19 mouse cellular contexts compared by ENCODE assay signal in genomic region chr2:25617578-25617977, GRCm38 (mm10). TPM values are rescaled to one million over a fixed set of nuclear protein-coding genes. Genes with fewer than 3 reads are reported as not detected.
DNase-seq lines count a peak whose midpoint lies in the region; ATAC-seq and TF ChIP-seq lines count a peak whose summit lies in the region.
"Had no signal": no experiment of that assay in that cellular context is flagged by ENCODE, and none has a peak within 500 bp of the region (broad histone marks: within the 10 kb centered on the region; RNA-seq: fewer than 3 reads in every experiment).

TSS of gene Ccdc183 (minus strand) at chr2:25617678.

- H3K9me3 ChIP-seq in hindbrain, postnatal 0 days (ENCODE audit: low read length) = no peaks in the 10 kb centered on the region
- no peaks in the 10 kb centered on the region for H3K9me3 ChIP-seq in hindbrain, embryonic 12.5 days (replicated peaks)
- H3K9me3 ChIP-seq in lung, embryonic 15.5 days = no peaks in the 10 kb centered on the region
- no peaks in the 10 kb centered on the region for H3K9me3 ChIP-seq in stomach, embryonic 15.5 days
- H3K9me3 ChIP-seq: liver, embryonic 12.5 days; megakaryocyte, embryonic 14.5 days had no signal

- H3K27ac ChIP-seq in hindbrain, postnatal 0 days = no peak within 1 kb of the TSS
- no peak within 1 kb of the TSS for H3K27ac ChIP-seq in hindbrain, embryonic 12.5 days
- H3K27ac ChIP-seq in lung, embryonic 15.5 days = no peak within 1 kb of the TSS
- H3K27ac ChIP-seq in stomach, embryonic 15.5 days = no peak within 1 kb of the TSS
- H3K27ac ChIP-seq: left cerebral cortex, adult 2 months; liver, embryonic 12.5 days had no signal

- H3K27me3 ChIP-seq in hindbrain, postnatal 0 days (ENCODE audit: insufficient read depth, low read length) = peaks cover 21% of the 10 kb centered on the region
- peaks cover 55% of the 10 kb centered on the region for H3K27me3 ChIP-seq in hindbrain, embryonic 12.5 days
- H3K27me3 ChIP-seq in lung, embryonic 15.5 days = peaks cover 54% of the 10 kb centered on the region
- peaks cover 31% of the 10 kb centered on the region for H3K27me3 ChIP-seq in stomach, embryonic 15.5 days (replicated peaks)

- WGBS in hindbrain, postnatal 0 days = 84% methylated on average over 3 of the region's 3 CpGs
- 79% methylated on average over 3 of the region's 3 CpGs for WGBS in hindbrain, embryonic 12.5 days
- 56% methylated on average over 3 of the region's 3 CpGs for WGBS in lung, embryonic 15.5 days
- 81% methylated on average over 3 of the region's 3 CpGs for whole genome bisulfite sequencing in stomach, embryonic 15.5 days

- DNase-seq in cerebellum, adult 9-10 months = peak; percentile 5
- no peak for DNase-seq in cerebellum, adult 18-20 months
- DNase-seq in hindbrain, postnatal 0 days (ENCODE audit: low spot score) = no peak
- no peak for DNase-seq in lung, postnatal 4 days
- no peak for DNase-seq in thymus, postnatal 14 days
- DNase-seq: adrenal gland, postnatal 36 days; cerebellum, postnatal 10 days; embryo, embryonic 11 days; gastrocnemius, postnatal 14 days had no signal

- H3K4me1 ChIP-seq in hindbrain, postnatal 0 days (ENCODE audit: insufficient read depth, low read length) = 0 out of 2 replicates have a peak, but pooled peaks cover 7% of the 10 kb centered on the region
- peaks cover 11% of the 10 kb centered on the region; the same call in 1 of the 2 replicates for H3K4me1 ChIP-seq in hindbrain, embryonic 12.5 days
- H3K4me1 ChIP-seq in lung, embryonic 15.5 days = peaks cover 14% of the 10 kb centered on the region
- peaks cover 12% of the 10 kb centered on the region; the same call in 1 of the 2 replicates for H3K4me1 ChIP-seq in stomach, embryonic 15.5 days

- H3K9ac ChIP-seq in hindbrain, postnatal 0 days (replicated peaks; ENCODE audit: low read length) = no peak within 1 kb of the TSS
- H3K9ac ChIP-seq in hindbrain, embryonic 12.5 days = no peak within 1 kb of the TSS
- H3K9ac ChIP-seq in lung, embryonic 15.5 days = no peak within 1 kb of the TSS
- no peak within 1 kb of the TSS for H3K9ac ChIP-seq in stomach, embryonic 15.5 days
- H3K9ac ChIP-seq: liver, embryonic 12.5 days had no signal

- no peak for ATAC-seq in hindbrain, postnatal 0 days
- ATAC-seq in hindbrain, embryonic 12.5 days (ENCODE audit: low FRiP score) = no peak
- ATAC-seq in lung, embryonic 15.5 days (ENCODE audit: borderline replicate concordance, extremely low read depth, low FRiP score, low TSS enrichment) = no peak
- no peak for ATAC-seq in stomach, embryonic 15.5 days (ENCODE audit: insufficient read depth, low FRiP score, low read depth)
- ATAC-seq: activated CD4-positive, CD25-positive, alpha-beta regulatory T cell, adult 4 months; liver, embryonic 12.5 days; lung, postnatal 0 days; midbrain, embryonic 16.5 days had no signal

- peak within 1 kb of the TSS; percentile 16; the same call in 1 of the 2 replicates for H3K4me3 ChIP-seq in hindbrain, postnatal 0 days (ENCODE audit: low read length)
- no peak within 1 kb of the TSS for H3K4me3 ChIP-seq in hindbrain, embryonic 12.5 days
- H3K4me3 ChIP-seq in lung, embryonic 15.5 days = no peak within 1 kb of the TSS
- no peak within 1 kb of the TSS for H3K4me3 ChIP-seq in stomach, embryonic 15.5 days (replicated peaks)
- H3K4me3 ChIP-seq: erythroblast, embryonic 14.5 days; left cerebral cortex, adult 2 months; liver, embryonic 12.5 days; megakaryocyte, embryonic 14.5 days had no signal

- H3K4me2 ChIP-seq in hindbrain, postnatal 0 days (ENCODE audit: low read depth, low read length) = no peak within 1 kb of the TSS
- no peak within 1 kb of the TSS for H3K4me2 ChIP-seq in hindbrain, embryonic 12.5 days (replicated peaks)
- H3K4me2 ChIP-seq in lung, embryonic 15.5 days = 0 out of 2 replicates have a peak within 1 kb of the TSS, but pooled peaks have one; percentile 17
- H3K4me2 ChIP-seq in stomach, embryonic 15.5 days = peak within 1 kb of the TSS; percentile 46; the same call in 1 of the 2 replicates

- no peak for TF ChIP-seq CTCF in hindbrain, postnatal 0 days (IDR thresholded peaks at IDR 0.05; ENCODE audit: low read depth)

- no peaks in the 10 kb centered on the region for H3K36me3 ChIP-seq in hindbrain, postnatal 0 days (ENCODE audit: insufficient read depth, low read length)
- H3K36me3 ChIP-seq in hindbrain, embryonic 12.5 days = no peaks in the 10 kb centered on the region
- no peaks in the 10 kb centered on the region for H3K36me3 ChIP-seq in lung, embryonic 15.5 days
- no peaks in the 10 kb centered on the region for H3K36me3 ChIP-seq in stomach, embryonic 15.5 days
- H3K36me3 ChIP-seq: liver, embryonic 12.5 days had no signal

RNA-seq across cellular contexts. Expression of gene Ccdc183, which starts in this region (rescaled TPM):
- not detected in 2 replicates for total RNA-seq in hindbrain, postnatal 0 days (2014; rRNA removed)
- polyA plus RNA-seq in hindbrain, postnatal 0 days (2015; fragmentation: Nextera tagmentation; extraction: Ambion mirVana) = 0.35 and 0.48 TPM in 2 replicates
- 0.25 and 0.32 TPM in 2 replicates for polyA plus RNA-seq in hindbrain, embryonic 12.5 days (2016; fragmentation: Nextera tagmentation; extraction: Ambion mirVana)
- polyA plus RNA-seq in lung, embryonic 15.5 days (2015; fragmentation: Nextera tagmentation; extraction: Ambion mirVana) = 0.17 and 0.45 TPM in 2 replicates
- polyA plus RNA-seq in stomach, embryonic 15.5 days (2015; fragmentation: Nextera tagmentation; extraction: Ambion mirVana) = 0.19 and 0.21 TPM in 2 replicates
- total RNA-seq: adrenal gland, postnatal 36 days; gastrocnemius, postnatal 14 days; left cerebral cortex, adult 2 months had no signal
- polyA plus RNA-seq: activated CD4-positive, CD25-positive, alpha-beta regulatory T cell, adult 4 months; erythroblast, embryonic 14.5 days had no signal

Comparison
In these comparisons a context has a peak if more than half of its experiments do, and no peak if none do; other contexts are left out.
1. H3K4me2 ChIP-seq: peak in lung, embryonic 15.5 days (single experiment) and stomach, embryonic 15.5 days (single experiment); none in hindbrain, postnatal 0 days (single experiment) and hindbrain, embryonic 12.5 days (single experiment).